Mouse (Mus musculus): Measurements from ENCODE around the gene Arhgap24. TPM values are rescaled to one million over a fixed set of nuclear protein-coding genes. Genes with fewer than 3 reads are reported as not detected.

Gene Arhgap24
- polyA plus RNA-seq, 1 experiment: 4.2 TPM

GRCm38 (mm10) chr5:102547786-102548185 is 66.6 kb downstream of the Arhgap24 start:
- Histone ChIP-seq H3K36me3 (ENCODE audit: control insufficient read depth, insufficient read depth, low read length) (no peaks in the 10 kb centered on the region), H3K4me1 (ENCODE audit: control insufficient read depth, insufficient read depth, insufficient read length) (no peaks in the 10 kb centered on the region), H3K27ac (ENCODE audit: insufficient read depth, low read length) (no peak overlapping the region), H3K4me3 (ENCODE audit: extremely low read depth, insufficient read depth, insufficient read length) (no peak overlapping the region), H3K27me3 (ENCODE audit: control insufficient read depth, insufficient read depth, low read length) (no peaks in the 10 kb centered on the region)
- no peak for DNase-seq (ENCODE audit: low read depth in 1 of 2, low spot score in 2 of 2)
- TF ChIP-seq CTCF (IDR thresholded peaks at IDR 0.05; ENCODE audit: extremely low read depth, insufficient read depth, insufficient read length, insufficient replicate concordance) (no peak), POLR2A (IDR thresholded peaks at IDR 0.05; ENCODE audit: low read depth, low read length) (no peak)

DNA sequence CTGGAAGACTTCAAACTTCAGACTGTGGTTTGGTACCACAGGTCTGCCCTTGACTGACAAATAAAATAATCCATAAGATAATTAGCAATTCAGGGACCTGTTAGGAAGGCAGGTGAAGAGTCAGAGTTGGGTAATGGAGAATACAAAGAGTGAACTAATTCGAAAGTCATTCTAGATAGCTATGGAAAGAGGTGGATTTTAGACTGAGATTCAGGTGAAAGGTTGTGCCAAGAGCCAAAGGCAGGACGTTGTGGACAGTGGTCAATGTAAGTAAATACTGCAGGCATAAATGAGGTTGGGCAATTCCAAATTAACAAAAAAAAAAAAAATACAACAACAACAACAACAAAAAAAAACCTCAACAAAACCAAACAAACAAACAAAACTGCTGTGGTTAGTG is 67.2 kb downstream of the Arhgap24 start:
- TF ChIP-seq CTCF (IDR thresholded peaks at IDR 0.05; ENCODE audit: extremely low read depth, insufficient read depth, insufficient read length, insufficient replicate concordance) (no peak), POLR2A (IDR thresholded peaks at IDR 0.05; ENCODE audit: low read depth, low read length) (no peak)
- Histone ChIP-seq H3K27me3 (ENCODE audit: control insufficient read depth, insufficient read depth, low read length) (no peaks in the 10 kb centered on the region), H3K4me1 (ENCODE audit: control insufficient read depth, insufficient read depth, insufficient read length) (no peaks in the 10 kb centered on the region), H3K36me3 (ENCODE audit: control insufficient read depth, insufficient read depth, low read length) (no peaks in the 10 kb centered on the region; the same call in 1 of the 2 replicates), H3K27ac (ENCODE audit: insufficient read depth, low read length) (no peak overlapping the region), H3K4me3 (ENCODE audit: extremely low read depth, insufficient read depth, insufficient read length) (no peak overlapping the region)
- DNase-seq (ENCODE audit: low read depth in 1 of 2, low spot score in 2 of 2): no peak
- 84% methylated on average over 2 of the region's 2 CpGs for WGBS

- H3K27ac ChIP-seq (ENCODE audit: insufficient read depth, low read length): no peak overlapping the region
- 81% methylated on average over 3 of the region's 3 CpGs for WGBS
- H3K4me1 ChIP-seq (ENCODE audit: control insufficient read depth, insufficient read depth, insufficient read length): no peaks in the 10 kb centered on the region
- no peak overlapping the region for H3K4me3 ChIP-seq (ENCODE audit: extremely low read depth, insufficient read depth, insufficient read length)
- DNase-seq (ENCODE audit: low read depth in 1 of 2, low spot score in 2 of 2): no peak
- TF ChIP-seq POLR2A (IDR thresholded peaks at IDR 0.05; ENCODE audit: low read depth, low read length): no peak
- no peak for TF ChIP-seq CTCF (IDR thresholded peaks at IDR 0.05; ENCODE audit: extremely low read depth, insufficient read depth, insufficient read length, insufficient replicate concordance)
- H3K27me3 ChIP-seq (ENCODE audit: control insufficient read depth, insufficient read depth, low read length): no peaks in the 10 kb centered on the region
- H3K36me3 ChIP-seq (ENCODE audit: control insufficient read depth, insufficient read depth, low read length): no peaks in the 10 kb centered on the region; the same call in 1 of the 2 replicates
Observed at GRCm38 (mm10) chr5:102550211-102550610, 69.0 kb downstream of the Arhgap24 start.

DNA sequence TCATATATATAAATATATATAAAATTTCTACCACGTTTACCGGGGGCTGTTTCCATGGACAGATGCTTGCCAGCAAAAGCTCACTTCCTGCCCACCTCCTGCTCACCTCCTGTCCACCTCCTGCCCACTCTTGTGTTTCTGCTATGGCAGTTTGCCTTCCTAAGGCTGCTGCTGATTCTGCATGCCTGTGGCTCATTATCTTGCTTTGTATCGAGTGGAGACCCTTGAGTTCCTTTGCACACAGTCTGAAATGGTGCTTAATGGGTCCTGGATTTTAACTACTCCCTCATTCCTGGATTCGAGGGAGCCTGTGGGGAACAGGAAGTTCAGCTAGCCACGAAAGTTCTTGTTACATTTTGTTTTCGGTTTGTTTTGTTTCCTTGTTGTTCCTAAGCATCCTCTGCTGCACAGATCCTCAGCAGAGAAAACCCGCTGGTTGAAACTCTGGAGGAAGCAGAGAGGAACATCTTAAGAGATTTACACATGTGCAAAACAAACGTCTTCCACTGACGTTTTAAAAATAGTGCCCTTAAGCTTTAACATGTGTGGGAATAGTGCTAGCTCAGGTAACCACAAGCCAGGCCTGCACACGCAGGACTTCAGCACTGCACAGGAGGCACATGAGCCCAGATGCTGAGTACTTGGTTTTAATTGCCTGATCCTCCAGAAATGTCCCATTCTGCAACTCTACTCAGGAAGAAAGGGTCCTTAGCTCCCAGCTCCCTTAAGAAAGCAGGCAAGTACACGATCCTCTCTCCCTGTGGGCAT is 69.9 kb downstream of the Arhgap24 start:
- DNase-seq (ENCODE audit: low read depth in 1 of 2, low spot score in 2 of 2): no peak
- Histone ChIP-seq H3K4me3 (ENCODE audit: extremely low read depth, insufficient read depth, insufficient read length) (no peak overlapping the region), H3K4me1 (ENCODE audit: control insufficient read depth, insufficient read depth, insufficient read length) (no peaks in the 10 kb centered on the region), H3K27ac (ENCODE audit: insufficient read depth, low read length) (no peak overlapping the region), H3K36me3 (ENCODE audit: control insufficient read depth, insufficient read depth, low read length) (no peaks in the 10 kb centered on the region; the same call in 1 of the 2 replicates), H3K27me3 (ENCODE audit: control insufficient read depth, insufficient read depth, low read length) (no peaks in the 10 kb centered on the region)
- no peak for TF ChIP-seq POLR2A (IDR thresholded peaks at IDR 0.05; ENCODE audit: low read depth, low read length)
- TF ChIP-seq CTCF (IDR thresholded peaks at IDR 0.05; ENCODE audit: extremely low read depth, insufficient read depth, insufficient read length, insufficient replicate concordance): no peak
- WGBS: 23% methylated on average over 11 of the region's 11 CpGs

- H3K4me1 ChIP-seq (ENCODE audit: control insufficient read depth, insufficient read depth, insufficient read length): no peaks in the 10 kb centered on the region
- H3K4me3 ChIP-seq (ENCODE audit: extremely low read depth, insufficient read depth, insufficient read length): no peak overlapping the region
- TF ChIP-seq POLR2A (IDR thresholded peaks at IDR 0.05; ENCODE audit: low read depth, low read length) (no peak), CTCF (IDR thresholded peaks at IDR 0.05; ENCODE audit: extremely low read depth, insufficient read depth, insufficient read length, insufficient replicate concordance) (no peak)
- no peak overlapping the region for H3K27ac ChIP-seq (ENCODE audit: insufficient read depth, low read length)
- WGBS: 16% methylated on average over 1 of the region's 1 CpGs
- H3K36me3 ChIP-seq (ENCODE audit: control insufficient read depth, insufficient read depth, low read length): peaks cover 1% of the 10 kb centered on the region; the same call in 1 of the 2 replicates
- DNase-seq (ENCODE audit: low read depth in 1 of 2, low spot score in 2 of 2): no peak
- no peaks in the 10 kb centered on the region for H3K27me3 ChIP-seq (ENCODE audit: control insufficient read depth, insufficient read depth, low read length)
Observed at GRCm38 (mm10) chr5:102552533-102552932, 71.3 kb downstream of the Arhgap24 start.

DNA sequence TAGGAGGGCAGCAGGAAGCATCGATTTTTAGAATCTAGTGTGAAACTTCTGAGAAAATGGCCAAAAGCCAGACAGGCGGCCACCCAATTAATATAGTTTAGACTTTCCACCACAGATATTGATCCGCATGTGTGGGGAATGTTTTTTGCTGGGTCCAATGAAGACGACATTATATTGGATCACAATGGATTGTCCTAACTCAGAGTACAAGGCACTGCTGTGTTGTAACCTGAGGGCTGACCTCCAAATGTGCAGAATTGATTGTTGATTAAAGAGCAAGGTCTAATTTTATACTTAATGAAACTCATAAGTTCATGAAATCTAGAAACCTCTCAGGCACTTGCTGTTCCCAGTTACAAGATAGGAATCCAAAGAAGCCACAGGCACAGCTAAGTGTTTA is 74.8 kb downstream of the Arhgap24 start:
- no peaks in the 10 kb centered on the region for H3K27me3 ChIP-seq (ENCODE audit: control insufficient read depth, insufficient read depth, low read length)
- TF ChIP-seq POLR2A (IDR thresholded peaks at IDR 0.05; ENCODE audit: low read depth, low read length): no peak
- no peak for TF ChIP-seq CTCF (IDR thresholded peaks at IDR 0.05; ENCODE audit: extremely low read depth, insufficient read depth, insufficient read length, insufficient replicate concordance)
- H3K4me1 ChIP-seq (ENCODE audit: control insufficient read depth, insufficient read depth, insufficient read length): no peaks in the 10 kb centered on the region
- peaks cover 1% of the 10 kb centered on the region; the same call in 1 of the 2 replicates for H3K36me3 ChIP-seq (ENCODE audit: control insufficient read depth, insufficient read depth, low read length)
- no peak for DNase-seq (ENCODE audit: low read depth in 1 of 2, low spot score in 2 of 2)
- WGBS: 92% methylated on average over 4 of the region's 4 CpGs
- no peak overlapping the region for H3K27ac ChIP-seq (ENCODE audit: insufficient read depth, low read length)
- H3K4me3 ChIP-seq (ENCODE audit: extremely low read depth, insufficient read depth, insufficient read length): no peak overlapping the region

DNA sequence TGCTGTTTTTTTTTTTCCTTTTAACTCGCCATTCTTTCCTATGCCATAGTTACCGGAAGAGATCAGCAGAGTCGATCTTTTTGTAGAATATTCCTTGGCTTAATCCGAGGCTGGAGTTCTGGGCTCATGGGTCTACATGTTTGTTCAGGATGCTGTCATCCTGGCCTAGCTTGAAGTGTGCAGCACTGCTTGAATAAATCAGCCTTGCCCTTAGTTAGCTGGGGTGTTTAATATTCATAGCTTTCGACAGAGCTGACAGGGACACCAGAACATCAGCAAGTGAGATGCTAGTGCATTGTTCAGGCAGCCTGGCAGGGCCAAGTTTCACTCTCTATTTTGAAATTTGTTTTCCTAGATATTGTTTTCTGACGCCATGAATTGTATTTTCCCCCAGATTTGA is 79.1 kb downstream of the Arhgap24 start:
- no peak for DNase-seq (ENCODE audit: low read depth in 1 of 2, low spot score in 2 of 2)
- Histone ChIP-seq H3K4me1 (ENCODE audit: control insufficient read depth, insufficient read depth, insufficient read length) (no peaks in the 10 kb centered on the region), H3K36me3 (ENCODE audit: control insufficient read depth, insufficient read depth, low read length) (0 out of 2 replicates have a peak, but pooled peaks cover 1% of the 10 kb centered on the region), H3K27me3 (ENCODE audit: control insufficient read depth, insufficient read depth, low read length) (no peaks in the 10 kb centered on the region), H3K4me3 (ENCODE audit: extremely low read depth, insufficient read depth, insufficient read length) (no peak overlapping the region), H3K27ac (ENCODE audit: insufficient read depth, low read length) (no peak overlapping the region)
- WGBS: 87% methylated on average over 6 of the region's 6 CpGs
- TF ChIP-seq CTCF (IDR thresholded peaks at IDR 0.05; ENCODE audit: extremely low read depth, insufficient read depth, insufficient read length, insufficient replicate concordance) (no peak), POLR2A (IDR thresholded peaks at IDR 0.05; ENCODE audit: low read depth, low read length) (no peak)

Measured in spleen, adult 2 months (tissue).